Mouse (Mus musculus): ENCODE results near the gene Gpr150. TPM values are rescaled to one million over a fixed set of nuclear protein-coding genes. Genes with fewer than 3 reads are reported as not detected.

Gene Gpr150
- total RNA-seq, 2 experiments from 2014 or later, result not detected

- peak overlapping the region; percentile 70 for H3K4me3 ChIP-seq
- intact Hi-C loops (cut with DNase I), result no loop called here
- peak; percentile 42 for DNase-seq
- H3K27ac ChIP-seq, result no peak overlapping the region
- TF ChIP-seq CTCF (IDR thresholded peaks at IDR 0.05), result no peak
Observed at GRCm38 (mm10) chr13:76055391-76056232, 1.2 kb downstream of the Gpr150 start.

- Histone ChIP-seq H3K27ac (no peak overlapping the region), H3K4me3 (no peak overlapping the region)
- no peak for DNase-seq
- intact Hi-C loops (cut with DNase I), result no loop called here
- no peak for TF ChIP-seq CTCF (IDR thresholded peaks at IDR 0.05)
Observed at GRCm38 (mm10) chr13:76044971-76045370, 11.8 kb downstream of the Gpr150 start.

GRCm38 (mm10) chr13:76042455-76042854 lies 14.3 kb downstream of the Gpr150 start:
- TF ChIP-seq CTCF (IDR thresholded peaks at IDR 0.05), result no peak

GRCm38 (mm10) chr13:76024588-76024987 lies 32.2 kb downstream of the Gpr150 start:
- H3K4me3 ChIP-seq, result no peak overlapping the region
- no peak for DNase-seq
- intact Hi-C loops (cut with DNase I), result no loop called here
- no peak for TF ChIP-seq CTCF (IDR thresholded peaks at IDR 0.05)
- no peak overlapping the region for H3K27ac ChIP-seq

More at GRCm38 (mm10) chr13:76042455-76042854, 14.3 kb downstream of the Gpr150 start:
- no peak for DNase-seq
- Histone ChIP-seq H3K4me3 (no peak overlapping the region), H3K27ac (no peak overlapping the region)
- intact Hi-C loops (cut with DNase I), result no loop called here

GRCm38 (mm10) chr13:76021782-76022181 lies 35.0 kb downstream of the Gpr150 start:
- Histone ChIP-seq H3K4me3 (no peak overlapping the region), H3K27ac (no peak overlapping the region)
- intact Hi-C loops (cut with DNase I), result no loop called here
- no peak for DNase-seq
- peak; percentile 49 for TF ChIP-seq CTCF (IDR thresholded peaks at IDR 0.05)

- peak overlapping the region; percentile 97 for H3K4me3 ChIP-seq
Observed at GRCm38 (mm10) chr13:76018844-76019400, 37.9 kb downstream of the Gpr150 start.

GRCm38 (mm10) chr13:76017974-76018843 lies 38.6 kb downstream of the Gpr150 start, which contains the start of gene Rfesd:
Gene Rfesd, minus strand, starts transcription at chr13:76018719.
- no peak for TF ChIP-seq CTCF (IDR thresholded peaks at IDR 0.05)

More at GRCm38 (mm10) chr13:76018844-76019400, 37.9 kb downstream of the Gpr150 start:
- no peak for DNase-seq
- H3K27ac ChIP-seq, result peak overlapping the region; percentile 97
- TF ChIP-seq CTCF (IDR thresholded peaks at IDR 0.05), result no peak
- intact Hi-C loops (cut with DNase I), result loop anchor here (2.0 kb wide), 2 partner anchors 74 to 80 kb away; partner anchors contain the start of genes Arsk and Ttc37

GRCm38 (mm10) chr13:76017465-76017864 lies 39.3 kb downstream of the Gpr150 start:
- no peak for TF ChIP-seq CTCF (IDR thresholded peaks at IDR 0.05)
- DNase-seq, result no peak
- peak overlapping the region; percentile 97 for H3K27ac ChIP-seq
- peak overlapping the region; percentile 97 for H3K4me3 ChIP-seq
- intact Hi-C loops (cut with DNase I), result no loop called here

More at GRCm38 (mm10) chr13:76017974-76018843, 38.6 kb downstream of the Gpr150 start, which contains the start of gene Rfesd:
- Histone ChIP-seq H3K27ac (peak within 1 kb of the TSS; percentile 97), H3K4me3 (peak within 1 kb of the TSS; percentile 97)
- intact Hi-C loops (cut with DNase I), result loop anchor here (2.0 kb wide), 2 partner anchors 73 to 81 kb away; partner anchors contain the start of genes Arsk and Ttc37
- peak; percentile 99 for DNase-seq

GRCm38 (mm10) chr13:76014511-76014910 lies 42.3 kb downstream of the Gpr150 start:
- DNase-seq, result no peak
- Histone ChIP-seq H3K27ac (no peak overlapping the region), H3K4me3 (no peak overlapping the region)
- intact Hi-C loops (cut with DNase I), result no loop called here
- TF ChIP-seq CTCF (IDR thresholded peaks at IDR 0.05), result no peak

Other genes starting within 250 kb of the Gpr150 start
- gene Glrx, start 217.1 kb downstream of the Gpr150 start, total RNA-seq (2021), result 10 to 100 TPM; 23.1 to 36.3 TPM
- 10 to 100 TPM; 16.7 to 16.9 TPM for gene Rhobtb3, start 113.1 kb downstream of the Gpr150 start, total RNA-seq (2021)
- not detected for gene Spata9, start 89.8 kb downstream of the Gpr150 start, total RNA-seq (2021)
- gene Rfesd, start 38.3 kb downstream of the Gpr150 start, total RNA-seq (2021), result 10 to 100 TPM; 20.1 to 24.0 TPM
- 1 to 10 TPM; 3.5 to 6.7 TPM for gene Arsk, start 41.7 kb upstream of the Gpr150 start, total RNA-seq (2021)
- gene Ttc37, start 41.7 kb upstream of the Gpr150 start, total RNA-seq (2021), result 10 to 100 TPM; 12.8 to 16.7 TPM
- under 1 TPM in 1 of 2 experiments, not detected in 1; 0.18 TPM for gene Fam81b, start 248.1 kb upstream of the Gpr150 start, total RNA-seq (2021)